Mouse (Mus musculus): ENCODE measurements at regions not wholly inside any gene's neighbourhood (a gene's known extent, or its start where the extent isn't known, plus 50 kb on each side); places are given as distances from the start of the nearest gene placed in this dataset.

GRCm38 (mm10) chr13:53757576-53758237 is 284.8 kb upstream of the Msx2 start:
- no peaks in the 10 kb centered on the region for H3K36me3 ChIP-seq (replicated peaks; ENCODE audit: control insufficient read depth, insufficient read depth, low read length)
- H3K9ac ChIP-seq (replicated peaks; ENCODE audit: low read depth, low read length), result no peak overlapping the region
- H3K4me1 ChIP-seq (ENCODE audit: control insufficient read depth, insufficient read depth), result 0 out of 2 replicates have a peak, but pooled peaks cover 9% of the 10 kb centered on the region
- no peak overlapping the region for H3K4me2 ChIP-seq (ENCODE audit: low read depth, low read length)
- no peak for TF ChIP-seq EP300 (IDR thresholded peaks at IDR 0.05; ENCODE audit: low read depth)
- no peak for TF ChIP-seq CTCF (IDR thresholded peaks at IDR 0.05; ENCODE audit: low read depth)
- ATAC-seq (ENCODE audit: insufficient read depth, low read depth) (no peak), DNase-seq (ENCODE audit: low spot score) (no peak)
- H3K27me3 ChIP-seq (ENCODE audit: control insufficient read depth, insufficient read depth, low read length), result 0 out of 2 replicates have a peak, but pooled peaks cover 2% of the 10 kb centered on the region
- no peak overlapping the region for H3K27ac ChIP-seq (ENCODE audit: low read depth)
- H3K9me3 ChIP-seq (replicated peaks; ENCODE audit: control insufficient read depth, low read length), result no peaks in the 10 kb centered on the region
- no peak overlapping the region for H3K4me3 ChIP-seq (ENCODE audit: low read depth, low read length)
- WGBS, result 76% methylated on average over 13 of the region's 13 CpGs

GRCm38 (mm10) chr13:53756970-53757530 is 284.2 kb upstream of the Msx2 start:
- Histone ChIP-seq H3K36me3 (replicated peaks; ENCODE audit: control insufficient read depth, insufficient read depth, low read length) (no peaks in the 10 kb centered on the region), H3K27ac (ENCODE audit: low read depth) (no peak overlapping the region), H3K9me3 (replicated peaks; ENCODE audit: control insufficient read depth, low read length) (no peaks in the 10 kb centered on the region), H3K4me1 (ENCODE audit: control insufficient read depth, insufficient read depth) (0 out of 2 replicates have a peak, but pooled peaks cover 9% of the 10 kb centered on the region), H3K27me3 (ENCODE audit: control insufficient read depth, insufficient read depth, low read length) (0 out of 2 replicates have a peak, but pooled peaks cover 2% of the 10 kb centered on the region), H3K4me3 (ENCODE audit: low read depth, low read length) (no peak overlapping the region), H3K9ac (replicated peaks; ENCODE audit: low read depth, low read length) (no peak overlapping the region), H3K4me2 (ENCODE audit: low read depth, low read length) (no peak overlapping the region)
- DNase-seq (ENCODE audit: low spot score), result no peak
- no peak for TF ChIP-seq CTCF (IDR thresholded peaks at IDR 0.05; ENCODE audit: low read depth)
- no peak for ATAC-seq (ENCODE audit: insufficient read depth, low read depth)
- 55% methylated on average over 13 of the region's 13 CpGs for WGBS

GRCm38 (mm10) chr13:53755046-53755615 is 282.3 kb upstream of the Msx2 start:
- peak; percentile 30; the same call in 1 of the 2 replicates for ATAC-seq (ENCODE audit: insufficient read depth, low read depth)
- Histone ChIP-seq H3K4me3 (ENCODE audit: low read depth, low read length) (no peak overlapping the region), H3K9me3 (replicated peaks; ENCODE audit: control insufficient read depth, low read length) (no peaks in the 10 kb centered on the region), H3K27ac (ENCODE audit: low read depth) (no peak overlapping the region; the same call in 1 of the 2 replicates), H3K4me1 (ENCODE audit: control insufficient read depth, insufficient read depth) (0 out of 2 replicates have a peak, but pooled peaks cover 9% of the 10 kb centered on the region), H3K9ac (replicated peaks; ENCODE audit: low read depth, low read length) (no peak overlapping the region), H3K36me3 (replicated peaks; ENCODE audit: control insufficient read depth, insufficient read depth, low read length) (no peaks in the 10 kb centered on the region), H3K27me3 (ENCODE audit: control insufficient read depth, insufficient read depth, low read length) (0 out of 2 replicates have a peak, but pooled peaks cover 2% of the 10 kb centered on the region), H3K4me2 (ENCODE audit: low read depth, low read length) (peak overlapping the region; percentile 22)
- WGBS, result 34% methylated on average over 11 of the region's 11 CpGs
- TF ChIP-seq CTCF (IDR thresholded peaks at IDR 0.05; ENCODE audit: low read depth) (no peak; the same call in 1 of the 2 replicates), EP300 (IDR thresholded peaks at IDR 0.05; ENCODE audit: low read depth) (no peak)
- DNase-seq (ENCODE audit: low spot score), result no peak

- Histone ChIP-seq H3K27ac (ENCODE audit: low read depth) (no peak overlapping the region), H3K9me3 (replicated peaks; ENCODE audit: control insufficient read depth, low read length) (no peaks in the 10 kb centered on the region), H3K4me1 (ENCODE audit: control insufficient read depth, insufficient read depth) (0 out of 2 replicates have a peak, but pooled peaks cover 9% of the 10 kb centered on the region), H3K9ac (replicated peaks; ENCODE audit: low read depth, low read length) (no peak overlapping the region), H3K27me3 (ENCODE audit: control insufficient read depth, insufficient read depth, low read length) (0 out of 2 replicates have a peak, but pooled peaks cover 2% of the 10 kb centered on the region), H3K36me3 (replicated peaks; ENCODE audit: control insufficient read depth, insufficient read depth, low read length) (no peaks in the 10 kb centered on the region), H3K4me2 (ENCODE audit: low read depth, low read length) (no peak overlapping the region), H3K4me3 (ENCODE audit: low read depth, low read length) (no peak overlapping the region)
- no peak for DNase-seq (ENCODE audit: low spot score)
- 66% methylated on average over 6 of the region's 6 CpGs for WGBS
- ATAC-seq (ENCODE audit: insufficient read depth, low read depth), result no peak
- no peak for TF ChIP-seq CTCF (IDR thresholded peaks at IDR 0.05; ENCODE audit: low read depth)
- no peak for TF ChIP-seq EP300 (IDR thresholded peaks at IDR 0.05; ENCODE audit: low read depth)
Measured at GRCm38 (mm10) chr13:53753049-53753448, 280.2 kb upstream of the Msx2 start.

- TF ChIP-seq CTCF (IDR thresholded peaks at IDR 0.05; ENCODE audit: low read depth) (no peak), EP300 (IDR thresholded peaks at IDR 0.05; ENCODE audit: low read depth) (no peak)
- Histone ChIP-seq H3K27ac (ENCODE audit: low read depth) (no peak overlapping the region), H3K9me3 (replicated peaks; ENCODE audit: control insufficient read depth, low read length) (no peaks in the 10 kb centered on the region), H3K36me3 (replicated peaks; ENCODE audit: control insufficient read depth, insufficient read depth, low read length) (no peaks in the 10 kb centered on the region), H3K4me3 (ENCODE audit: low read depth, low read length) (no peak overlapping the region), H3K4me1 (ENCODE audit: control insufficient read depth, insufficient read depth) (0 out of 2 replicates have a peak, but pooled peaks cover 5% of the 10 kb centered on the region), H3K27me3 (ENCODE audit: control insufficient read depth, insufficient read depth, low read length) (no peaks in the 10 kb centered on the region), H3K4me2 (ENCODE audit: low read depth, low read length) (no peak overlapping the region), H3K9ac (replicated peaks; ENCODE audit: low read depth, low read length) (no peak overlapping the region)
- DNase-seq (ENCODE audit: low spot score) (no peak), ATAC-seq (ENCODE audit: insufficient read depth, low read depth) (no peak)
- WGBS, result 35% methylated on average over 6 of the region's 6 CpGs
Measured at GRCm38 (mm10) chr13:53740981-53741380, 268.1 kb upstream of the Msx2 start.
